Mouse (Mus musculus) T-helper 17 cell (primary cell): ENCODE data around the gene Olfr548-ps1.

Experiments used
- in situ Hi-C, 2 experiments: fragments of 300-600 bp; cut with MboI, MseI; formaldehyde crosslinking; loops; 1 replicate in 1 of 2; 2 replicates in 1 of 2; pipeline ENCODE4 v1.15.1; 2025; ENCODE audit warnings: high pct_unique_total_duplicates in 2 of 2

Olfr548-ps1 gene

GRCm38 (mm10) chr7:102566219-102566618 is 25.5 kb downstream of the Olfr548-ps1 start:
- in situ Hi-C loops, result loop anchor here in 1 of 2 experiments (5.0 kb wide), 1 partner anchor 54 kb away; no protein-coding TSS in a partner anchor

DNA sequence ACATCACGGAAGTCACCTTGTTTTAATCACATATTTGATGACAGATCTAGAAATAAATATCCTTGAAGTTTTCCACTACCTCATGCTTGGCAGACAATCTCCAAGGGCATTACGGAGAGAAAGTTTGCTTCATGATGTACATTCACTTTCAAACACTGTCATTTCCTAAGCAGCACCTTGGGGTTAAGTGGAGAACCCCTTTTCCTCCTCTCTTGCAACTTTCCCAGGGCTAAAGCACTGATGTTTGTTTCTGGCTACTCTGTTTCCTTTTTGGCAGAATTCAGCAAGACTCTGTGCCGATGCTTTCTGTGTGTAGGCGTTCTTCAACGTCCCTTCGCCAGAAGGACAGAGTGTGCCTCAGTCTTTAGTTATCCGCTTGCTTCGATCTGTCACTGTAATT is 30.4 kb downstream of the Olfr548-ps1 start, which contains the start of gene Olfr550:
TSS of gene Olfr550 (plus strand) at position 301 of the 400 bp plus-strand sequence.
- in situ Hi-C loops, result no loop called here

- in situ Hi-C loops, result no loop called here
These were observed 32.6 kb downstream of the Olfr548-ps1 start for GRCm38 (mm10) chr7:102573174-102573830.

DNA sequence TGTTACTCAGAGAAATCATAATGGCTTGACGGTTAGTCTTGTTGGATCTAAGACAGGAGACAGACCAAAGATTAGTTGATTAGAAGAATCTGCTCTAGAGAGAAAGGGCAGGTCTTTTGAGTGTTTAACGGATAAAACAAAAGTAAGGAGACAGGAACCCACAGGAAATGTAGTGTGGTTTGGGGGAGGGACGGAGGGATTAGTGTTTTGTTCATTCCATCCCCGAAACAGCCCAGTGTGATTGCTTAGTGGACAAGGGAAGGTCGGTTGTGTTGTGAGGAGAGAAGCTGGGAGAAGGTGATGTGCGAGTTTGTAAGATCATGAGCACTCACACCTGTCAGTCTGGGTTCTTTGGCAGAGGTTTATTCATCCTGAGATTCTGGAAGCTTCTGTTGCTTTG is 35.3 kb downstream of the Olfr548-ps1 start:
- in situ Hi-C loops, result no loop called here

DNA sequence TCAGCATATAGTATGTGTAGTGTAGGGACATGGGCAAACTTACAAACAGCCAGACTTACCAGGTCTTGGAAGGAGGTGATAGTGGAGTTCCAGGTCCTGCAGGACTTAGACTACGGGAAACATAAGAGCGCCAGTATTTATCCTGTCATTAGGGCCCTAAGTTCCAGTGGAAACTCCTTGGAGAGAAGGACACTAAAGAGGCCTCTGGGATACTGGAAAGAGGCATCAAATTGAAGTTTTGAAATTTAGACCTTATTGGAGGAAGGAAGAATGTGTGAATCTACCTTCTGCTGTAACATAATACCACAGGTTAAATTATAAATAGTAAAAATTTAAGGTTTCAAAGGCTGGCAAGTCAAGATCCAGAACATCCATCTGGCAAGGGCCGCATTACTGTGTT is 51.1 kb downstream of the Olfr548-ps1 start, which contains the start of gene Olfr551:
TSS of gene Olfr551 (minus strand) at position 101 of the 400 bp plus-strand sequence.
- in situ Hi-C loops, result no loop called here
